Mouse (Mus musculus): Measurements from ENCODE around the gene Mthfd1l. TPM values are rescaled to one million over a fixed set of nuclear protein-coding genes. Genes with fewer than 3 reads are reported as not detected.

Gene Mthfd1l
- polyA plus RNA-seq, 1 experiment: 0.77 TPM

DNA sequence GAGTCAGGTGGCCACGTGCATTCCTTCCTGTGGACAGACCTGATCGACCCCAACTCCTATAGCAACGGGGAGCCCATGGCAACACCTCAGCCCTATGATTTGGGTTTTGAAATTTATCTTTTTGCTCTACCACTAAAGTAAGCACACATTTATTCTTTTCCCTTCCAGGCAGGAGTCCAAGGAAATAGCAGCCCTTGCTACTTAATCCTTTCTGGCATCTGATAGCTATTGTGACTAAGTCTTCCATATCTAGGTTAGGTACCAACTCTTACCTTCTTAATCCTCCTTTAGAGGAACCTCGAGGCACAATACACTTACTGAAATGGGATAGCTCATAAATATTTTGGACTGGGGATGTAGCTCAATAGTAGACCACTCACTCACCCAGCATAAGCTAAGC lies 180.1 kb downstream of the Mthfd1l start:
- Histone ChIP-seq H3K36me3 (ENCODE audit: control insufficient read depth, insufficient read depth, low read length) (no peaks in the 10 kb centered on the region), H3K4me3 (ENCODE audit: insufficient read depth, low read depth, low read length) (no peak overlapping the region), H3K4me1 (ENCODE audit: control insufficient read depth, insufficient read depth, low read length) (no peaks in the 10 kb centered on the region), H3K27ac (ENCODE audit: insufficient read depth, low read depth, low read length) (no peak overlapping the region), H3K27me3 (replicated peaks; ENCODE audit: control insufficient read depth, insufficient read depth, low read length) (no peaks in the 10 kb centered on the region)
- no peak for DNase-seq
- TF ChIP-seq CTCF (conservative IDR thresholded peaks at IDR 0.05; ENCODE audit: insufficient read depth, insufficient read length, low read depth, low read length) (no peak), POLR2A (IDR thresholded peaks at IDR 0.05; ENCODE audit: low read depth, low read length) (no peak)
- WGBS: 73% methylated on average over 4 of the region's 4 CpGs

DNA sequence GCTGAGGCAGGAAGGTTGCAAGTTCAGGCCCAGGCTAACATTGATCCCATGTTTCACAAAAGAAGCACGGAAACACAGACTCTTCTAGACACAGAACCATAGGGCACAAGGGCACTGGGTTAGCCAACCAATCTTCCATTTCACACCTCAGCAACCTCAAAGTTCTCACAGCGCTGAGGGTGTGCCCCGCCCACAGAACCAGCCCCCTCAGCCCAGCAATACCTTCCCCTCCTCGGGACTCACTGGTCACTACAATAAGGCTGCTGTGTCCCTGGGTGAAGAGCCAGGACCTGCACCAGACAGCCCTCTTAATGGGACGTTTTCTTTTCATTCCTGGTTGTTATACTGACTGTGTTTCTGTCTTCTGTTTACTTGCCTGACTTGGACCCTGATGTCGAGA lies 181.1 kb downstream of the Mthfd1l start:
- no peak overlapping the region for H3K27ac ChIP-seq (ENCODE audit: insufficient read depth, low read depth, low read length)
- TF ChIP-seq POLR2A (IDR thresholded peaks at IDR 0.05; ENCODE audit: low read depth, low read length) (no peak), CTCF (conservative IDR thresholded peaks at IDR 0.05; ENCODE audit: insufficient read depth, insufficient read length, low read depth, low read length) (no peak)
- WGBS: 48% methylated on average over 6 of the region's 6 CpGs
- H3K4me1 ChIP-seq (ENCODE audit: control insufficient read depth, insufficient read depth, low read length): 0 out of 2 replicates have a peak, but pooled peaks cover 5% of the 10 kb centered on the region
- no peak overlapping the region for H3K4me3 ChIP-seq (ENCODE audit: insufficient read depth, low read depth, low read length)
- DNase-seq: no peak
- no peaks in the 10 kb centered on the region for H3K36me3 ChIP-seq (ENCODE audit: control insufficient read depth, insufficient read depth, low read length)
- H3K27me3 ChIP-seq (replicated peaks; ENCODE audit: control insufficient read depth, insufficient read depth, low read length): no peaks in the 10 kb centered on the region

DNA sequence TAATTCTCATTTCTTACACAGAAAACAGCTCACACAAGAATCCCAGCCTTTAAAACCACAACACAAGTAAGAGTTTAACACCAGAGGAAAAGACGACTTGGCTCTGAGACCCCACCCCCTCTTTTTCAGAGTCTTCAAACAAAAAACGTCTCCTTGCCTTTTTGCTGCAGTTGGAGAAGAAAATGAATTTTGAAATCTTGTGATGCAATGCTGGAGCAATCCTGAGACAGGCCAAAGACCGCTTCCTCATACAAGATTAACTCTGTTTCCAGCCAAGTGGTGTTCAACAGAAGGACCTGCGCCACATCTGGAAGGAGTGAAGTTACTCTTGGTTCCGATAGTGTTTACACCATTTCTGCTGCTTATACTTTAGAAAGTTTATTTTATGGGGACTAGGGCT lies 182.6 kb downstream of the Mthfd1l start:
- 70% methylated on average over 5 of the region's 5 CpGs for WGBS
- peak; percentile 28 for DNase-seq

DNA sequence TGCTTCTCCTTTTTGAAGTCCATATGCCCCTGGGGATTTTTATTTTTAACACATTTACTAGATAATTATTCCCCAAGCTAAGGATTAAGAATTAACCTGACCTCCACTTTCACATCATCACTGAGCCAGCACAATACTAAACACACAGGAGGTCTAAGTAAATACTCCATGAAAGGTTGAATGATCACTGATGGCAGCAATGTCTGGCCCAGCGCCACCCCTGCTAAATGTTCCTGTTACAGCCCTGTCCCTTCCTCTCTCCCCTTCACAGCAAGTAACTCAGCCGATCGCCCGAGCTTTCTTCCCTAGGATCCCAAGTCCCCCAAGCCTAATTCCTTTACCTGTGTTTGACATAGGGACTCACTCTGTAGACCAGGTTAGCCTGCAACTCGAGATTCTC lies 185.6 kb downstream of the Mthfd1l start:
- H3K27me3 ChIP-seq (replicated peaks; ENCODE audit: control insufficient read depth, insufficient read depth, low read length): no peaks in the 10 kb centered on the region
- H3K4me3 ChIP-seq (ENCODE audit: insufficient read depth, low read depth, low read length): no peak overlapping the region
- 26% methylated on average over 5 of the region's 5 CpGs for WGBS
- H3K4me1 ChIP-seq (ENCODE audit: control insufficient read depth, insufficient read depth, low read length): peaks cover 9% of the 10 kb centered on the region; the same call in 1 of the 2 replicates
- no peaks in the 10 kb centered on the region for H3K36me3 ChIP-seq (ENCODE audit: control insufficient read depth, insufficient read depth, low read length)
- TF ChIP-seq POLR2A (IDR thresholded peaks at IDR 0.05; ENCODE audit: low read depth, low read length) (no peak), CTCF (conservative IDR thresholded peaks at IDR 0.05; ENCODE audit: insufficient read depth, insufficient read length, low read depth, low read length) (no peak)
- peak; percentile 88 for DNase-seq
- peak overlapping the region; percentile 6; the same call in 1 of the 2 replicates for H3K27ac ChIP-seq (ENCODE audit: insufficient read depth, low read depth, low read length)

More for the DNA sequence above, 182.6 kb downstream of the Mthfd1l start:
- TF ChIP-seq CTCF (conservative IDR thresholded peaks at IDR 0.05; ENCODE audit: insufficient read depth, insufficient read length, low read depth, low read length) (no peak), POLR2A (IDR thresholded peaks at IDR 0.05; ENCODE audit: low read depth, low read length) (no peak)
- Histone ChIP-seq H3K27ac (ENCODE audit: insufficient read depth, low read depth, low read length) (no peak overlapping the region), H3K27me3 (replicated peaks; ENCODE audit: control insufficient read depth, insufficient read depth, low read length) (no peaks in the 10 kb centered on the region), H3K36me3 (ENCODE audit: control insufficient read depth, insufficient read depth, low read length) (no peaks in the 10 kb centered on the region), H3K4me1 (ENCODE audit: control insufficient read depth, insufficient read depth, low read length) (0 out of 2 replicates have a peak, but pooled peaks cover 6% of the 10 kb centered on the region), H3K4me3 (ENCODE audit: insufficient read depth, low read depth, low read length) (no peak overlapping the region)

DNA sequence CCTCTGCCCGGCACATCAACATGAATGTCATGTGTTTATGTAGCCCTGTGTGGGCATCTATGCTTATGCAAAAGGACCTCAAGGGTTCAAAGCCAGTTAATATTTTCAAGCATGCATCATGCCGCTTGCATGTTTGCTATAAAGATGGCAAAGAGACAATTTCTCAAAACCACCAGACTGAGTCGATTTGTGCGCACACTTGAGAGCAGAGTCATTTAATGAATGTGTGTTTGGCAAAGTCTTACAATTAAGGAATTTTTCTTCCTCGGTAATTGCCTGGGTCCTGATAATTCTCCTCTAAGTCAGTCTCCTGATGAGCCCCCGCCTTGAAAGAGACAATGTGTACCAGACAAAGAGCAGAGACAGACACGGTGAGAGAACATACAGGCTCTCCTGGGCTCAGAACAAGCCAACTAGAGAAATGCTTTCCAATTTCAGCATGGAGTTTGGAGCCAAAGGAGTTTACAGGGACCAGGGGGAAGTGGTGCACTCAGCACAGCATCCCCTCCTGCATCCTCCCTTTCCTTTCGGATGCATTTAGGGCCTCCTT lies 186.7 kb downstream of the Mthfd1l start:
- 76% methylated on average over 8 of the region's 8 CpGs for WGBS

DNA sequence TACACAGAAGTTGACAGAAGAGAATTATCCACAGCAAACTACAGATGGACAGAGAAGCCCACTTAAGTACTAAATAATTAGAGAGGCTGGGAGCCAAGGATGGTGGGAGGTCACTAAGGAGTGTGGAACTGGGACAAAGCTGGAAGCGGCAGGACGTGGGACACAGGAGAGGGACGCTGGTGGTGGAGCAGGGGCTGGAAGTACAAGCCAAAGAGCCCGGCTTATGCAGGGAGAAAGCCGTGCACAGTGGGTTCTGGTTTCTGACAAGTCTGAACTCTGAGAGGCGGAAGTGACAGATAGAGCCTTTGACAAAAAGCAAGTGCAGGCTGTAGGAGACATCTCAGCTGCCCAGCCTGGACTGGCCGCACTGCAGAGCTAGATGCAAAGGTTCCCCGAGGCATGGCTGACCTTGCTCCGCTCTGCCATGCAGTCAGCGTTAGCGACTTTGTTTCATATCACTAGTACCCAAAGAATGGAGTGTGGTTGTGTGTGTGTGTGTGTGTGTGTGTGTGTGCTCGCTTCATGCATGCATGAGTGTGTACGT lies 187.4 kb downstream of the Mthfd1l start:
- WGBS: 81% methylated on average over 13 of the region's 13 CpGs
- DNase-seq: no peak
- TF ChIP-seq CTCF (conservative IDR thresholded peaks at IDR 0.05; ENCODE audit: insufficient read depth, insufficient read length, low read depth, low read length) (no peak), POLR2A (IDR thresholded peaks at IDR 0.05; ENCODE audit: low read depth, low read length) (no peak)
- H3K27me3 ChIP-seq (replicated peaks; ENCODE audit: control insufficient read depth, insufficient read depth, low read length): no peaks in the 10 kb centered on the region
- no peaks in the 10 kb centered on the region for H3K36me3 ChIP-seq (ENCODE audit: control insufficient read depth, insufficient read depth, low read length)
- H3K4me3 ChIP-seq (ENCODE audit: insufficient read depth, low read depth, low read length): no peak overlapping the region
- H3K27ac ChIP-seq (ENCODE audit: insufficient read depth, low read depth, low read length): no peak overlapping the region
- H3K4me1 ChIP-seq (ENCODE audit: control insufficient read depth, insufficient read depth, low read length): peaks cover 9% of the 10 kb centered on the region; the same call in 1 of the 2 replicates

More for the DNA sequence above, 186.7 kb downstream of the Mthfd1l start:
- Histone ChIP-seq H3K27ac (ENCODE audit: insufficient read depth, low read depth, low read length) (no peak overlapping the region), H3K4me1 (ENCODE audit: control insufficient read depth, insufficient read depth, low read length) (peaks cover 9% of the 10 kb centered on the region; the same call in 1 of the 2 replicates), H3K27me3 (replicated peaks; ENCODE audit: control insufficient read depth, insufficient read depth, low read length) (no peaks in the 10 kb centered on the region), H3K4me3 (ENCODE audit: insufficient read depth, low read depth, low read length) (no peak overlapping the region), H3K36me3 (ENCODE audit: control insufficient read depth, insufficient read depth, low read length) (no peaks in the 10 kb centered on the region)
- no peak for TF ChIP-seq CTCF (conservative IDR thresholded peaks at IDR 0.05; ENCODE audit: insufficient read depth, insufficient read length, low read depth, low read length)
- TF ChIP-seq POLR2A (IDR thresholded peaks at IDR 0.05; ENCODE audit: low read depth, low read length): no peak
- no peak for DNase-seq

DNA sequence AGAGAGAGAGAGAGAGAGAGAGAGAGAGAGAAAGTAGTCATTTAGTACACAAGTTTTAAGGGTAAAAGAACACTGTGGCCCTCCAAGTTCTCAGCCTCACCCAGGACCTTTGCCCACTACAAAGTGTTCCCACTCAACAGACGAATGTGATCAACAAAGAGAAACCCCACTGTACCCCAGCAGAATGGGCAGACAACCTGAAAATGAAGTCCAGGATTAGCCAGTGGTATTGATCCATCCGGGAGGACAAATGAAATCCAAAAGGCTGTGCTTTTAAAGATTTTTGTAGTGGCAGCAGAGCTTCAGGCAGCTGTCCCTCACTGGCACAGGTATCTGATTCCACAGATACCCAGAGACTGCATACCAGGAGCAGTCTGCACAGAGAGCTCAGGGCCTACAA lies 189.1 kb downstream of the Mthfd1l start:
- no peak for TF ChIP-seq POLR2A (IDR thresholded peaks at IDR 0.05; ENCODE audit: low read depth, low read length)
- no peak for TF ChIP-seq CTCF (conservative IDR thresholded peaks at IDR 0.05; ENCODE audit: insufficient read depth, insufficient read length, low read depth, low read length)
- Histone ChIP-seq H3K4me3 (ENCODE audit: insufficient read depth, low read depth, low read length) (no peak overlapping the region), H3K27me3 (replicated peaks; ENCODE audit: control insufficient read depth, insufficient read depth, low read length) (no peaks in the 10 kb centered on the region), H3K27ac (ENCODE audit: insufficient read depth, low read depth, low read length) (no peak overlapping the region), H3K36me3 (ENCODE audit: control insufficient read depth, insufficient read depth, low read length) (no peaks in the 10 kb centered on the region), H3K4me1 (ENCODE audit: control insufficient read depth, insufficient read depth, low read length) (peaks cover 9% of the 10 kb centered on the region; the same call in 1 of the 2 replicates)
- 58% methylated on average over 2 of the region's 2 CpGs for WGBS
- no peak for DNase-seq

Data from kidney, adult 2 months (tissue).